ENCODE assay signal across 12 mouse cellular contexts in genomic region chr10:30622928-30623327, GRCm38 (mm10). TPM values are rescaled to one million over a fixed set of nuclear protein-coding genes. Genes with fewer than 3 reads are reported as not detected.
DNase-seq lines count a peak whose midpoint lies in the region; ATAC-seq and TF ChIP-seq lines count a peak whose summit lies in the region.
"Had no signal": no experiment of that assay in that cellular context is flagged by ENCODE, and none has a peak within 500 bp of the region (broad histone marks: within the 10 kb centered on the region; RNA-seq: fewer than 3 reads in every experiment).

No protein-coding gene starts in this region.

- H3K9ac ChIP-seq in CH12.LX (ENCODE audit: insufficient read depth, low read depth) = no peak overlapping the region
- H3K9ac ChIP-seq: neural tube, embryonic 13.5 days had no signal

- in situ Hi-C loops in CH12.LX (cut with MboI; ENCODE audit: low pct_ligation_motif_present, low pct_unique_long_range_greater_than_20kb, low sequenced_read_pairs) = loop anchor here (5.0 to 25.0 kb wide), 2 partner anchors 179 to 689 kb away; partner anchors contain the start of genes Hddc2 and Ncoa7

- no peak overlapping the region for H3K27ac ChIP-seq in left cerebral cortex, adult 2 months
- no peak overlapping the region for H3K27ac ChIP-seq in CH12.LX (ENCODE audit: insufficient read depth, low read depth)
- H3K27ac ChIP-seq: neural tube, embryonic 13.5 days had no signal

- no peak overlapping the region for H3K4me3 ChIP-seq in left cerebral cortex, adult 2 months
- no peak overlapping the region for H3K4me3 ChIP-seq in CH12.LX (replicated peaks in 1 of 3; ENCODE audit: low read depth in 2 of 3, low read length in 2 of 3, poor library complexity in 1 of 3)
- H3K4me3 ChIP-seq: megakaryocyte, embryonic 14.5 days; neural tube, embryonic 13.5 days had no signal

- dilution Hi-C loops in CH12.LX (cut with MboI; ENCODE audit: extremely low pct_ligation_motif_present, extremely low pct_unique_long_range_greater_than_20kb, low sequenced_read_pairs) = no loop called here

- no peaks in the 10 kb centered on the region for H3K36me3 ChIP-seq in CH12.LX (replicated peaks in 1 of 2; ENCODE audit: control insufficient read depth in 1 of 2, insufficient read depth in 1 of 2, low read length in 1 of 2)
- H3K36me3 ChIP-seq: neural tube, embryonic 13.5 days had no signal

- H3K4me1 ChIP-seq in CH12.LX (ENCODE audit: control insufficient read depth in 1 of 2, insufficient read depth in 2 of 2) = peaks cover 6 to 57% of the 10 kb centered on the region in 2 experiments

- no peaks in the 10 kb centered on the region for H3K79me2 ChIP-seq in CH12.LX (replicated peaks; ENCODE audit: control insufficient read depth, extremely low read depth, insufficient read depth, poor library complexity, severe bottlenecking)

- 0 out of 2 replicates have a peak overlapping the region, but pooled peaks have one; percentile 29 for H3K4me2 ChIP-seq in CH12.LX (ENCODE audit: insufficient read depth, low read depth, poor library complexity, severe bottlenecking)
- H3K4me2 ChIP-seq: liver, embryonic 11.5 days; neural tube, embryonic 13.5 days had no signal

- no peak for TF ChIP-seq POLR2A in CH12.LX (IDR thresholded peaks at IDR 0.05; ENCODE audit: low read depth, low read length)

- no peaks in the 10 kb centered on the region for H3K27me3 ChIP-seq in CH12.LX (replicated peaks)
- H3K27me3 ChIP-seq: megakaryocyte, embryonic 14.5 days had no signal

- peak; percentile 50 for TF ChIP-seq CTCF in left cerebral cortex, adult 2 months (IDR thresholded peaks at IDR 0.05)
- TF ChIP-seq CTCF in CH12.LX (conservative IDR thresholded peaks at IDR 0.05 in 1 of 2, IDR thresholded peaks at IDR 0.05 in 1 of 2; ENCODE audit: low read depth in 2 of 2, low read length in 2 of 2) = peak in 1 of 2 experiments; percentile 64; a peak in 2 of 4 replicates

- intact Hi-C loops in left cerebral cortex, adult 2 months (cut with DNase I) = loop anchor here (5.0 kb wide), 1 partner anchor 679 kb away; no protein-coding TSS in a partner anchor

- DNase-seq in left cerebral cortex, adult 2 months (ENCODE audit: extremely low spot score in 1 of 2, low spot score in 2 of 2) = no peak
- no peak for DNase-seq in left cerebral cortex, adult 8-10 months (ENCODE audit: low spot score in 2 of 2)
- no peak for DNase-seq in CH12.LX (ENCODE audit: extremely low read depth)
- DNase-seq in NIH3T3 (ENCODE audit: low read depth) = peak; percentile 47
- DNase-seq in naive thymus-derived CD4-positive, alpha-beta T cell, adult 2 months (ENCODE audit: low read depth) = peak; percentile 55
- no peak for DNase-seq in kidney, postnatal 25 days
- DNase-seq: heart, postnatal 10 days; kidney, adult 9 months had no signal

- peak; percentile 61 for TF ChIP-seq RAD21 in CH12.LX (IDR thresholded peaks at IDR 0.05; ENCODE audit: low read depth, low read length)

- no peaks in the 10 kb centered on the region for H3K9me3 ChIP-seq in CH12.LX (replicated peaks; ENCODE audit: low read length)
- H3K9me3 ChIP-seq: megakaryocyte, embryonic 14.5 days; neural tube, embryonic 13.5 days had no signal

- no peak for TF ChIP-seq EP300 in CH12.LX (IDR thresholded peaks at IDR 0.05; ENCODE audit: low read length)

- no peak for ATAC-seq in erythroid progenitor cell, adult 5-6 weeks (replicated peaks; ENCODE audit: low FRiP score, poor library complexity, severe bottlenecking)

TF ChIP-seq in CH12.LX, 34 proteins besides CTCF, POLR2A, EP300 and RAD21:
- TF ChIP-seq SMC3 (IDR thresholded peaks at IDR 0.05; ENCODE audit: low read depth, low read length) = peak; percentile 55
- TF ChIP-seq HCFC1 (IDR thresholded peaks at IDR 0.05; ENCODE audit: low read depth, low read length) = no peak
- no peak for TF ChIP-seq RCOR1 (conservative IDR thresholded peaks at IDR 0.05; ENCODE audit: low read depth, low read length)
TF ChIP-seq in CH12.LX: peak in this region for 1.

RNA-seq across cellular contexts. Expression of gene Hint3, which starts 6.5 kb away (rescaled TPM):
- 10 to 100 TPM; 44.8 to 45.5 TPM for total RNA-seq in left cerebral cortex, adult 2 months (2021)
- 10 to 100 TPM; 43.0 to 48.8 (median 45.5) TPM for total RNA-seq in left cerebral cortex, adult 8-10 months (2022)
- total RNA-seq in CH12.LX (2012; rRNA removed) (9.7 and 14.2 TPM in 2 replicates), CH12.LX (2014; rRNA removed) (16.1 TPM in 2 replicates)
- 10.3 and 14.5 TPM in 2 replicates for polyA plus RNA-seq in CH12.LX (2012; ENCODE audit: insufficient read length, low read depth)
- 12.6 and 15.5 TPM in 2 replicates for total RNA-seq in erythroid progenitor cell, adult 5-6 weeks (2015; ENCODE audit: low replicate concordance)
- 11.9 and 17.5 TPM in 2 replicates for total RNA-seq in erythroid progenitor cell, adult 5-6 weeks (2017; ENCODE audit: low replicate concordance)

RNA-seq across cellular contexts. Expression of gene Trmt11, which starts 22.4 kb away (rescaled TPM):
- total RNA-seq in left cerebral cortex, adult 2 months (2021) = 10 to 100 TPM in 1 of 2 experiments, 1 to 10 TPM in 1; 8.0 to 11.3 TPM
- 10 to 100 TPM in 2 of 4 experiments, 1 to 10 TPM in 2; 8.0 to 12.6 (median 10.3) TPM for total RNA-seq in left cerebral cortex, adult 8-10 months (2022)
- total RNA-seq in CH12.LX (2012; rRNA removed) = 11.9 and 15.4 TPM in 2 replicates
- 40.3 and 45.5 TPM in 2 replicates for total RNA-seq in CH12.LX (2014; rRNA removed)
- polyA plus RNA-seq in CH12.LX (2012; ENCODE audit: insufficient read length, low read depth) = 21.1 and 24.6 TPM in 2 replicates
- total RNA-seq in erythroid progenitor cell, adult 5-6 weeks (2015; ENCODE audit: low replicate concordance) = 9.6 and 13.0 TPM in 2 replicates
- total RNA-seq in erythroid progenitor cell, adult 5-6 weeks (2017; ENCODE audit: low replicate concordance) = 11.4 and 26.8 TPM in 2 replicates

Comparison
In these comparisons a context has a peak if more than half of its experiments do, and no peak if none do; other contexts are left out.
1. DNase-seq: peak in NIH3T3 (single experiment) and naive thymus-derived CD4-positive, alpha-beta T cell, adult 2 months (single experiment); none in left cerebral cortex, adult 2 months (0 of 2), left cerebral cortex, adult 8-10 months (0 of 2), CH12.LX (single experiment) and kidney, postnatal 25 days (0 of 2).